Mouse (Mus musculus) naive thymus-derived CD4-positive, alpha-beta T cell, adult 2 months (primary cell): ENCODE data around the gene Polr3h.

Experiments
- DNase-seq: peaks from one replicate; pipeline ENCODE4 v3.0.0-alpha.2; 2011; ENCODE audit warnings: low read depth

The Polr3h gene

DNA sequence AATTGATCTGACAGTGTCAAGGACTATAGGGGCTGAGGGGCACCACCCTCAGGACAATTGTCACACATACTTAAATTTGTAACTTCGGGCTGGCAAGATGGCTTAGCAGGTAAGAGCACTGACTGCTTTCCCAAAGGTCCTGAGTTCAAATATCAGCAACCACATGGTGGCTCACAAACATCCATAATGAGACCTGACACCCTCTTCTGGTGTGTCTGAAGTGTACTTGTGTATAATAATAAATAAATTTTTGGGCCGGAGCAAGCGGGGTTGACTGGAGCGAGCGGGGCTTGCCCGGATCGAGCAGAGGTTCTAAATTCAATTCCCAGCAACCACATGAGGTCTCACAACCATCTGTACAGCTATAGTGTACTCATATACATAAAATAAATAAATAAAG, 85.7 kb downstream of the Polr3h start:
- DNase-seq = no peak

DNA sequence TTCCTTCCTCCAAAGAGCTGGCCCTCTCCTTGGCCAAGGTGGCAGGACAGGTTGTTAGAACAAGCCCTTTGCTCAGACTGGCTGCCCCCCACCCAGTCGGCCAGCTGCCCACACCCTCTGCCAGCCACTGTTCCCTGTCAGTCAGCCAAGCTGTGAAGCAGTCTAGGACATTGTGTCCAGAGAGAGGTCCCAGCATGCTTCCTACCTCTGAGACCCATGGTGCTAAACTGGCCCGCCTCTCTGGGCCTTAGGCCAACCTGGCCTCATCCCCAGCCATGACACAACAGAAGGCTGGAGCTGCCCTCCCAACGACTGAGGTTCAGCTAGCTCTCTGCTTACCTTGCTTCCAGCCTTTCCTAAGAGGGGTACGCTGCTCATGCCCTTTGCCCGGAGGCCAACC, 86.4 kb downstream of the Polr3h start:
- no peak for DNase-seq

DNA sequence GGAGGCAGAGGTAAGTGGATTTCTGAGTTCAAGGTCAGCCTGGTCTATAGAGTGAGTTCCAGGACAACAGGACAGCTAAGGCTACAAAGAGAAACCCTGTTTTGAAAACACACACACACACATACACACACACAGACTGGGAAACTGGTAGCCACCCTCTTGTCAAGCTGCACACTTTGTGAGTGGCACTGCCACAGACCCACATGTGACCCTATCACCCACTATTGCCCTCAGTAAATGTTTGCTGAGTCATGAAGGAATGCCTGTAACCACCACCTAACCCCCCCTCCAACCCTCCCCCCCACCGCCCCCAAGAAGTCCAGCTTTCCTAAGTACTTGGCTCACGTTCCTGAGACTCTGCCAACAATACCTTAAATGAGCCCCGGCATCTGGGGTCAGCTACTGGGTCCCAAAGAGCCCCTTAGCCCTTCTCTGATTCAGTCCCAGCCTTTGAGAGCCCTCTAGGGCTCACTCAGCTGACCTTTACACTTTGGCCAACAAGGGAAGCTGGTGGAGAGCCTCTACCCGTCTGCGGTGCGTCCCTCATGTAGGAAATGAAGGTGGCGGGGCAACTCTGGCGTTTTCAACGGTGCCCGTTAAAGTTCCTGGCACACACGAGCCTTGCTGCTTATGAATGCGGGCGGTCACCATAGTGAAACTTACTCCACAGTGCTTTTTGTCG, 87.3 kb downstream of the Polr3h start:
- DNase-seq = no peak
